Mouse (Mus musculus) CD8-positive naive resting alpha-beta T cell, adult 2 months (primary cell): ENCODE results near the gene Chrna7.

Experiments used
- DNase-seq, 2 experiments: peaks; one replicate each; pipeline ENCODE4 v3.0.0; 2022; ENCODE audit warnings: low read depth in 2 of 2, low spot score in 2 of 2

Chrna7 gene

DNA sequence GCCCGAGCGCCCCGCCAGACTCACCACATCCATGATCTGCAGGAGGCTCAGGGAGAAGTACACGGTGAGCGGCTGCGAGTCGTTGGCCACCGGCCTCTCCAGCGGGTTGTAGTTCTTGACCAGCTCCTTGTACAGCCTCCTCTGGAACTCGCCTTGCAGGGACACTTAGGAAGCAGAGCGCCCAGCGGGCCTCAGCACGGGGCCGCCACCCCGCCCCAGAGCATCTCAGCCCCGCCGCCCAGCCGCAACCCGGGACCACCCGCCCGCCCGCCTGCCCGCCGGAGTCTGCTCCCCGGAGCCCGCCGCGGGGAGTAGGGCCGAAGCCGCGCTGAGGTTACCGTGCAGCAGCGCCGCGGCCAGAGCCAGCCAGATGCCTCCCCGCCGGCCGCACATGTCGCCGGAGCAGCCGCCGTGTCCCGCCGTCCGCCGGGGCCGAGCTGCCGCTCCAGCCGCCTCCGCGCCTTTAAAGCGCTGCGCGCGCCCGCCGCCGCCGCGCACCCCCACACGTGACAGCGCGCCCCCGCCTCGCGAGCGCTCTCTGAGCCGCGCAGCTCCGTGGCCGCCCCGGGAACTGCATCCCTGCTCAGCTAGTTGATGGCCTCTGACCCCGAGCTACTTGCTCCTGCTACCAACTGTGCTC, at the start of gene Chrna7:
Chrna7 (minus strand) TSS at position 486 of the 640 bp plus-strand sequence.
- DNase-seq = no peak

DNA sequence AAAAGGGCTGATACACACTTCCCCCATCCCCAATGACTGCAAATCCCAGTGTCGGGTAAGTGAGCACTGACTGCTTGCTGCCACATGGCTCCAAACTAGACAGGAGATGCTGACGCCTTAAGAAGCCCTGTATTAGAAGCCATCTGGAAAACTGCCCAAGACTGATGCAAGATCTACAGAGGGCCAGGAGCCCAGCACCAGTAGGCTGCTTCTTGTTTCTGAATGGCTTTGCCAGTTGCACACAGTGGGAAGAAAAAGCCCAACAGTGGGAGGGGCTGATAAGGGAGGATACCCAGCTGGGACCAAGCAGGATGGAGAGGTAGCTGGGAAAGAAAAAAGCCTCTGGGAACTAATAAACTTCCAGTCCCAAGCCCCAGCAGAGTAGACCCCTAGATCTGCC, 37.0 kb upstream of the Chrna7 start:
- no peak for DNase-seq

GRCm38 (mm10) chr7:63237852-63238516, 25.6 kb upstream of the Chrna7 start:
- DNase-seq = no peak

- no peak for DNase-seq
Observed at GRCm38 (mm10) chr7:63225066-63225780, 12.9 kb upstream of the Chrna7 start.

DNA sequence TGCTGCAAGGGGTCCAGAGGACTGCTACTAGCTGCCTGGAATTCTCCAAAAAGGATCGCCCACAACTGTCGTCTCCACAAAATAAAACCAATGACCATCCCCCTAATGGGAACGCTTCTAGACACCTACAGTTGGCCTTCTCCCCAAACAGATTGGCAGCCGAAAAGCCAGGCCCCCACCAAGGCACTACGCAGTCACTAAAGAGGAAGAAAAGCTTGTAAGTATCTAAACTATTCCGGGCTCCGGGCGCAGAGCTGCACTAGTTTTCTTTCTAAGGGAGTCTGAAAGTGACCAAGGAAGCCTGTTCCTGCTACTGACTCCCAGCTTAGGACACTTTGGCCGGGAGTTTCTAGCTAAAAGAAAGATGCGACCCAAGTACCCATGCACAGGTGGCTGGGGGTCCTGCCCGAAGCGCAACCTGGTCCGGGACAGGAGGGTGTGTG, 707 bp downstream of the Chrna7 start:
- DNase-seq = no peak

GRCm38 (mm10) chr7:63209501-63209900, 2.9 kb downstream of the Chrna7 start:
- DNase-seq = no peak

DNA sequence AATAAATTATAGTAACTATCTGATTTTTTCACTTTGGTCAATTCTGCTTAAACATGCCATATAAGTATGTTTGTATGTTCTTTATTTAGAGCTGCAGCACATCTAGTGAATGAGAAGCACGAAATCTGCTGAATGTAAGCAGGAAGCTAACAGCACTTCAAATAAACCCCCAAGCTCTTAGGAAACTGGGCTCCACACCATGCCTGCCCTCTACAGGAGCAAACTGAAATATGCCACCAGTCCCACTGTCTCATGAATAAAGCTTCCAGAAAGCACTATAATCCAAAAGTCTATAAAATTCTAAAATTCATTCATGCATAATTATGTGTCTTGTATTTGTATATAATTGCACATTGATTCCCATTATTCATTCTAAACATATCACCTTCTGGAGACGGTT, 5.2 kb downstream of the Chrna7 start:
- no peak for DNase-seq

- DNase-seq = no peak
Observed at GRCm38 (mm10) chr7:63195560-63195959, 16.8 kb downstream of the Chrna7 start.

DNA sequence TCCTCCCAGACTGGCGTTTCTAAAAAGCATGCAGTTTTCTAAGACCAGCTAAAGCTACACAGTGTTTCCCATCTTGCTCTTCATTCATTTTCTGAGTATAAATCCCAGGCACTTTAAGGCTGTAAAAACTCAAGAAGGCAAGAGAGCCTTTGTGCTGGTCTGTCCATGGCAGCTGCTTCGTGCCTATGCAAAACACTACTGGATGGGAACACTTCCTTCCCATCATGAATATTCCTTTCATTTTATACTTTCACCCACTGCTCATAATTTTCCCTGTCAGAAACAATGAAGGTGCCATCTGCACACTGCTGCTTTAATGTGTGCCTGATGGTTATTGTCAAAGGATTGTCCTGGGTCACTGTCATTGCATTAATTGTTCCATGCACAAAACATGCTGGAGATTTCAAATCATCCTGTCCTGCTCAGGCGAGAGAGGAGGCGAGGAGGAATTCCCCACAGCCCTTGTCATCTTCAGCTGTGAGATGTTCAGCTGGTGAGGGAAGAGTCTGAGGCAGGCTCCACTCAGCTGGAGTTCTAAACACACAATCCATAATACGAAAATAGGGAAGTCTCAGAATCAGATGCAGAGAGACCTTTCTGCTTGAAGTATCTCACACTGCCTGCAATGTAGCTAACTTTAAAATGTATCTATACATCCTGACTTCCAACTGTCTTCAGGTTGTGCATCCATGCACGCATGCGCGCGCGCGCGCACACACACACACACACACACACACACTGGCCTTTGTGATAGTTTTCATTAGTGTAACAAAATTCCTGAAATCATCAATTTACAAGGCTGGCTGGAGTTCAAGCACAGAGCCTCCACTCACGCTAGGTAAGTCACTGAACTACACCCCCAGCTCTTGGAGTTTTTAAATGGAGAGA, 22.5 kb downstream of the Chrna7 start:
- no peak for DNase-seq

GRCm38 (mm10) chr7:63170063-63170787, 42.1 kb downstream of the Chrna7 start:
- no peak for DNase-seq

DNA sequence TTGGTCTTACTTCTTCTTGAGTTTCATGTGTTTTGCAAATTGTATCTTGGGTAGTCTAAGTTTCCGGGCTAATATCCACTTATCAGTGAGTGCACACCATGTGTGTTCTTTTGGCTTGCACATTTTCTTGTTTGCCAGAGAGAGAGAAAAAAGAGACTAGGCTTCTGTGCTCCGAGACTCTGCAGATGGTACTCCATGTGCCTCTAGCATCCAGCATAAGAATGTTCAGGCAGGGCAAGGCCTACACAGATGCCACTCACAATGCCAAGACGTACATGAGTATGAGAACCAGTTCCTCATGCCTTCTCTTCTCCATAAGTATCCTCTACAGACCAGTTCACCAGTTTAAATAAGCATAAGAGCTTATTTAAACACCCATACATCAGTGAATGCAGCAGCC, 47.8 kb downstream of the Chrna7 start:
- DNase-seq = no peak

DNA sequence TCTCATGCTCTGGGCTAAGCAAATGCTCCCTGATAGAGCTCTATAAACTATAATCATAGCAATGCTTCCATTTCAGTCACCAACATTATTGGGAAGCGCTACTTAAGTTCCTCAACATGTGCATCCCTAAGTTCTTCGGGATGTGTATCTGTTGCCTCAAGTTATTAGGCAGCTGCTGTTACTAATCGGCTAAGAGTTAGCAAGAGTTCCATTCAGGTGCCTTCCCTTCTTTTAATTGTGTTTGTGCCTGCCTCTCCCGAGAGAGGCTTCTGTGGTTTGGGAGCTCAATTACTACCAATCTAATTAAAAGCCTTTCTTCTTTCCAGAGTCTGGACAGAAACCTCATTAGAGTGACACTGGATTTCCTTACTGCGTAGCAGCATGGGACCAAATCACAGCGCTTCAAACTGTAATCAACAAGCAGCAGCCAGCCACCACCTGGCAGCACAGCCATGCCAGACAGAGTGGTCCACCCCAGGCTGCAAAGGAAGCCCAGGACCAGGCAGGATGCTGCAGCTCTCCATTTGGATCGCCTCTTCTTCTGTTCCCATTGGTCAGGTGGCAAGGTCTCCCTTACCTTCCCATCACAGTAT, 50.0 kb downstream of the Chrna7 start:
- no peak for DNase-seq

DNA sequence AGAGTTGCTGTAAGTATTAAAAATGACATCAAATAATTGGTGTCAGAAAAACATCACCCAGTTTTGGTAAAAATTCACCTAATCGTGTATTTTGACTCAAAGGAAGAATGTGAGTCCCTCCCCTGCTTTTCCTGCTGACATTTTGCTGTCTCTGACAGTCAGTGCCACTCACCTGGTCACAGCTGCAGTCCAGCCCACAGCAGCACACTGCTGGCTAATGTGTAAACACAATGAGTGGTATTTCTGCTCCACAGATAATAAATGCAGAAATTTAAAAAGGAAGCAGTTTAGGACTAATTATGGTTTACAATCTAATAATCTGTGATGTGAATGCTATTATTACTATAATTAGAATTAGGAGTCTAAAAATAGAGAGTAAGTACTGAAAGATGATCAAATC, 59.1 kb downstream of the Chrna7 start:
- no peak for DNase-seq

GRCm38 (mm10) chr7:63148740-63149139, 63.6 kb downstream of the Chrna7 start:
- no peak for DNase-seq

GRCm38 (mm10) chr7:63148321-63148720, 64.0 kb downstream of the Chrna7 start:
- DNase-seq = no peak

- DNase-seq = no peak
Observed at GRCm38 (mm10) chr7:63122547-63122946, 89.8 kb downstream of the Chrna7 start.

DNA sequence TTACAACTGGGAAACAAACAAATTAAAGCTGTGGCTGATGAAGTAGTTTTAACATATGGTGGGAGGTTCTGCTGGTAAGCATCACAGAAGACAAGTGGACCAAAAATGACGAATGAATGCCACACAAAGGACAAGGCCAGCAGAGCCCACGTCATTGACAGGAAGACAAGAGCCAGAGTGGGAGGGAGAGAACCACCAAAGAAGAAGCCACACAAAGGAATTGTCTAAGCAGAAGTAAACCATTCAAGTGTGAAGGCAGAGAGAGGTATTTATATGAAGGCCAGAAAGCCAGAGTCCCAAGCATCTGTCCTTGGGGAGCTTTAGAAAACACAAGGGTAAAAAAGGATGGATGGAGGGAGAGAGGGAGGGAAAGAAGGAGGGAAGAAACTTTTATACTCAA, 98.7 kb downstream of the Chrna7 start:
- no peak for DNase-seq

DNA sequence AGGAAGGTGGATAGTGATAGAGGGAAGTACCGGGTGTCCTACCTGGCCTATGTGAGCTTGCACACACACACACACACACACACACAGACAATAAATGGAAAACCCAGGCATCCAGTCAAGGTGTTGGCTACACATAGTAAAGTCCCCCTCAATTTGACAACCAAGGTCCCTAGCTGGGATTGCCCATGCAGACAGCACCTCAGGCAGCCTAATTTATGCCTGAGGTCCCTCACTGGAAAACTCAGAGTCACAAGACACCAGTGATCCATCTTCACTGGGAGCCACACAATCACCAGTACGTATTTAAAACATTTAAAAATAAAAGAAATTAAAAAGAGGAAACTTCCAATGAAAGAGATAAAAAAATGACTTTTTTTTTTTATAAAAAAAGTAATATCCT, 99.1 kb downstream of the Chrna7 start:
- no peak for DNase-seq

DNA sequence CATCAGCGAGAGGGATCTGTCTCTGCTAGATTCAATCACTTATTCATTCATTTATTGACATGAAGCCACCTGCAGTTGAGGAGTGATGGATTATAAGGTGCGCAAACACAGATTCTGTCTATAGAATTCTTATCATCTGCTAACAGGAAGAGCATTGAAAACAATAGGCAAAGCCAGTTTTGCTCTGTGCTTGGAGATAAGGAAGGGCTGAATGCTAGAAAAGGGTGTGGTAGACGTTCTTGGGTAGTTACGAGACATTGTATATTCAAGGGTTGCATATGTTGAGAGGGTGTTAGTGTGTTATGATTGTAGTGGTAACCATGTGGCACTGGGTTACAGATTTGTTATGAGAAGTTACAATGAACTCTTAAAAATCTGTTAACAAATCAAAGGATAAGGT, 103.0 kb downstream of the Chrna7 start:
- no peak for DNase-seq

DNA sequence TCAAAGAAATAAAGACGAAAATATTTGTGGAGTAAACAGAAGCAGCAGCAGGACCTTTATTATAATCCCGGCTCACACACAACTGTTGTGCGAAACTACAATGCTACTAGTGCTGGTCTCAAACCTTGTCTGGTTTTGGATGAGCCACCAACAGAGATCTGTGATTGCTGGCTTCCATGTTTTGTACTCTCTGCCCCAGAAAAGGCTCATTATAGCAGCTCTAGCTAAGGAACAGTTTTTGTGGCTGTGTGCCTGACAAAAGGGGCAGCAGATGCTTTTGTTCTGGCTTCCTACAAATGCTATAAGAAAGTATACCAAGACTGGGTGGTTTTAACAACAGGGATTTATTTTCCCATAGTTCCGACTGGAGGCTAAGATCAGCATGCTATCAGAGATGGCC, 126.4 kb downstream of the Chrna7 start:
- no peak for DNase-seq
